Mouse (Mus musculus) heart, postnatal 0 days (tissue): ENCODE data around the gene Cntnap5a.

Source experiments
- CTCF ChIP-seq: IDR thresholded peaks from 2 replicates; pipeline ENCODE4 v1.5.1; 2016; ENCODE audit warnings: antibody characterized with exemption, control low read depth, low read depth
- EP300 ChIP-seq: IDR thresholded peaks from 2 replicates; pipeline ENCODE4 v1.6.1; 2016; ENCODE audit warnings: antibody characterized with exemption, low read depth

GRCm38 (mm10) chr1:115945892-115946291 lies 261.3 kb downstream of the Cntnap5a start:
- TF ChIP-seq EP300 (no peak), CTCF (no peak)
